Mouse (Mus musculus): ENCODE measurements around the gene Asap2.

The Asap2 gene

DNA sequence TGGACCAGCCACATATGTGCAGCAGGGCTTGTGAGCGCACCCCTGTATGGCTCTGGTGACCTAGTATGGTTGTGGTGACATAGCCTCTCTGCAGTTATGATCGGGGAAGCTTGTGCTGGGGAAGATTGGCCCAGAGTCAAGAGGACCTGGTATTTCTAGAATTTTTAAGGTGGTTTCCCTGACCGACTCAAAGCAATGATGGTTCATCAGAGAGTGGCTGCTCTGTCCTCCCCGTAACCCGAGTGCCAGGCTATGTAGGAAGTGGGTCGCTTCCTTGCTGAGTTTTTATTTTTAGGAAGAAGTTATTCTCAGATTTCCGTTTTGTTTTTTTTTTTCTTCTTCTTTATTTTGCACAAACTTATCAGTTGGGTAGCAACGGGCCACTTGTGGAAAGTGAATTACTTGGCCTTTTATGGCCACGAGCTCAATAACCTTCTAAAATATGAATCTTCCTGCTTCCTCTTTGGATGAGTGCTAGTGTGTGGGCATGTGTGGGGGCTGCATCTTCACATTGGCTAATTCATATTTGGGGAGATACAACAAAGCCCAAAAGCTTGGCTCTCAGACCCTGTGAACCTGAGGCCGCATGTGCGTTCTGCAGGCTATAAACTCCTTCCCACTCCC lies 218.0 kb downstream of the Asap2 start:
- no peak for DNase-seq (ENCODE audit: extremely low read depth, low read depth, low spot score)

DNA sequence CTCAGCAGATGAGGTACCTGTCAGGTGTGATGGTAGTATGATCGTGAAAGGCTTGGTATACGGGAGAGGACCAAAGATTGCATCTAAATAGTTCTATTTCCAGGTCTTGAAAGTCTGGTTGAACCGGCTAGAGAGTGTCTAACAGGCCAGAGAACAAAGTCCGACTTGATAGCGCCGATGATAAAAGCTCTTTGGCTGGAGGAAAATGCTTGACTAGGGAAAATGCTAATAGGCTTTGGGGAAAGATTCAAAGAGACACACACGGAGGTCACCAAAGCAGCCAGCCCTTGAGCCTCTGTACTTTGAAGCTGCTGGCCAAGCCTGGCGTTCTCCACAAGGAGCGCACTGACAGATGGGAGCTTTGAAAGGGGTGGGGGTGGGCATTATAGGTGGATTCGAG lies 219.0 kb downstream of the Asap2 start:
- no peak for DNase-seq (ENCODE audit: extremely low read depth, low read depth, low spot score)

- no peak for DNase-seq (ENCODE audit: extremely low read depth, low read depth, low spot score)
Measured at GRCm38 (mm10) chr12:21212876-21213275, 222.6 kb downstream of the Asap2 start.

- DNase-seq (ENCODE audit: extremely low read depth, low read depth, low spot score): no peak
Measured at GRCm38 (mm10) chr12:21214551-21215165, 224.4 kb downstream of the Asap2 start.

DNA sequence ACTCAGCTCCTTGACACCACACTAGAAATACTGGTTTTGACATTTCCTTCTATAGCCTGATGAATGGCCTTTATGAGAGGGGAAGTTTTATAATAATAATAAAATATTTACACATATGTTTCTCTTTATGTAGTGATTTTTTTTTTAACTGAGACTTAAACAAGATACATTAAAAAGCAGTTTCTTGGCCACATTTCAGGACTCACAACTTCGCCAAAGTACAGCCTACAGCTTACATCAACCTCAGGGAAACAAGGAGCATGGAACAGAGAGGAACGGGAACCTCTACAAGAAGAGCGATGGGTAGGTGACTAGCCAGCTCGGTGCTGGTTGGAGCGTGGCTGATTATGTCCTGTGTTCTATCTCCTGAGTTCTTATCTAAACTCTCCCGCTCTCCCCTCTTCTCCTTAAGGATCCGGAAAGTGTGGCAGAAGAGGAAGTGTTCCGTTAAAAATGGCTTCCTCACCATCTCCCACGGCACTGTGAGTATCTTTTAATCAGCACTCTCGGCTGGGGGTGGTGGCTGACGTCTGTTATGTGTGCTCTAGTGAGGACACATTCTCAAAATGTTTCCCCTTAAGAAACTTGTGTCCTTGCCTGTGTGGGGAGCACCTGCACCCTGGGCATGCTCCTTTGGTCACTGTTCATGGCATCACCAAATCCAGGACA lies 227.7 kb downstream of the Asap2 start:
- no peak for DNase-seq (ENCODE audit: extremely low read depth, low read depth, low spot score)

DNA sequence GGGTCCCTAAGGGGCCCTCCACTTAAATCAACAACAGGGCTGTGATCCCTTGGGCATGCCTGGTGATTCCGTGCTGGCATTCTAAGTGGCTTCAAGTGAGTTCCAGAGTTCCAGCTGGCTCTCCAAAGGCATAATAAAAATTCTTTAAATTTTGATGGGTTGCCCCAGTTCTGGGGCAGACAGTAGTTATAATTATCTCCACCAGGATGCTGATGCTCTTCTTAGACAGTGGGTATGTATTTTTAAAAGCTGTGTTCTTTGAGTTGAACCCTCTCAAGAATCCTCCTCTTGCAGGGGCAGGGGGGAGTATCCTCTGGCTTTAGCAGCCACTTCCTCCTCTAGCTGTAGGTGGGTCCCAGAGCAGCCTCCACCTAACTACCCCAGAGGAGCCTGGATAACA lies 230.3 kb downstream of the Asap2 start:
- DNase-seq (ENCODE audit: extremely low read depth, low read depth, low spot score): no peak

DNA sequence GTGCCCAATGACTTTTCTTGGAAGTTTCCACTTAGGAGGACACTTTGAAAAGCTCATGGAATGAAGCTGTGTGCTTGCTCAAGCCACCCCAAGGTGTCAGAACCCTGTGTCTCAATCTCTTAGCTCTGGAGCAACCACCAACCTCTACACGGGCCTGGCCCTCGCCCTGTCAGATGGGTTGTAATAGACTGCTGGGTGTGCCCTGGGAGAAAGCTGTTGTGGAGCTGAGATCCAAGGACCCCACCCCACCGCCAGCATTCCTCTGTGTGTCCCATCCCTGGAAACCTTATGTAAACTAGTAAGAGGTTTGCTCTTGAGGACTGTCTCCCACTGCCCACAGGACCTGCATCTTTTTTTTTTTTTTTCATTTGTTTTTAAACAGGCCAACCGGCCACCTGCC lies 233.7 kb downstream of the Asap2 start:
- no peak for DNase-seq (ENCODE audit: extremely low read depth, low read depth, low spot score)

DNA sequence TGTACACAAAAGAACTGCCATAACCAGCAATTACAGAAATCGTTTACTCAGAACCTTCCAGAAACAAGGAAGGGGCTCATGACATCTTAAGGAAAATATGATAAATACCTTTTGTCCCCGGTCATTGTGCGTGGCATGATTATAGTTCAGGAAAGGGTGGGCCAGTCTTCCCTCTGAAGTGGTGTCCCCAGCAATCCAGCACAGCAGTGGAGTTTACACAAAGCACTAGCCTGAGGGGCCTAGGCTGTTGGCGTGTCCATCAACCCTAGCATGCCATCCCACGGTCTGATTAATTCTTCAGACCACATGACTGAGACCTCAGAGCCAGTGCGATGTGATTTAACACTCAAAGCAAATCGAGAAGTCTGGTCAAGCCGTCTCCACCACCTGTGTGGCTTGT lies 235.1 kb downstream of the Asap2 start:
- no peak for DNase-seq (ENCODE audit: extremely low read depth, low read depth, low spot score)

DNA sequence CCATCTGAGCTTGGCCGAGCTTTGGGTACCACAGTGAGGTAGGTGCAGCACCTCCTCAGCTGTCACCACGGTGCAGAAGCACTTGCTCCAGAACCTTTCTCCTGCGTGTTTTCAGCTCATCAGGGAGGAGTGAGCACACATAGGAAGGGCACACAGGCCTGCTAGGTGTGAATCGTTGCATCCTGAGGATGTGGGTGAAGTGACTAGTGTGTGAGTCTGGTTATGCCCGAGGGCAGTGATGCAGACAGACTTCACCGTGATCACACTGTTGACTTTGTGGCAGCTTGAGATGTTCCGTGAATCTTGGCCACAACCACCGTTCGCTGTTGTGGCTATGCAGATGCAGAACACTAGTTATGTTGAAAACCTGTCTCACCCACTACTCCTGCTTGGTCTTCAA lies 236.1 kb downstream of the Asap2 start:
- DNase-seq (ENCODE audit: extremely low read depth, low read depth, low spot score): no peak

DNA sequence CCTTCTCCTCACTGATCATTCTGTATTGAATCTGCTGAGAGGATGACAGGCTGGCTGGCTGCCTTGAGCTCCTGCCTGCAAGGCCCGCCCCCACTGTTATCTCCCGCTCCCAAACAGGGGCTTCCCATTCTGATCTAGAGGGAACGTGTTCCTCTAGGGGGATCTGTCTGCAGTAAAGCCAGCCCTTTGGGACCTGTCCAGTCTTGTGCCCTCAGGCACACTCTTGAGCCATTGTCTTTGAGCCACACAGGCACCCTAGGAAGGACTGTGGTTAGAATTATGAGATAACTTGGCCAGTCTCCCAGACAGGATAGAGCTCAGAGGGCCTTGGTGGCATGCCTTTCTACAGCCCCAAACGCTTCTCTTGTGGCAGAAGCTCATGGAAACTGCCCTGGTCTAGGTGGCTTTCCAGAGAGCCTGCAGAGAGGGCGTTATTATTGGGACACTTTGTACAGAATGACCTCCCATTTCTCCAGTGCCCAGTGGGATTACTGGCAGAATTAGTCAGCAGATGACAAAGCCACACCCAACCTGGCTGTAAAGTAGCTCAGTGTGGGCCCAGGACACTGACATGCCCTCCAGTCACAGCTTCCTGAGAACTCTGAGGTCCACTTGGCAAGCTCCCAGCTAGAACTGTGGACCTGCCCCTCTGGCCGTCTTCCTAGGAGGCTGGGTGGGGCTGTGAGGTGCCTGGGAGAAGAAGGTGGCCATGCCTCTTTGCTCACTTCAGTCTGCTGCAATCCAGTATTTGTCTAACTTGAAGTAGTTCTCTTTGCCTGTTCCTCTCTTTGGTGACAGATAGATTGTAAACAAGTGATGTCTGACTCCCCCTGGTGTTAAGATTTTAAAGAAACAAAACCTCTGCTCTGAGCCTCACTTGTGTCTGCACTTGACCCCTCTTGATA lies 237.1 kb downstream of the Asap2 start:
- DNase-seq (ENCODE audit: extremely low read depth, low read depth, low spot score): peak; percentile 25

DNA sequence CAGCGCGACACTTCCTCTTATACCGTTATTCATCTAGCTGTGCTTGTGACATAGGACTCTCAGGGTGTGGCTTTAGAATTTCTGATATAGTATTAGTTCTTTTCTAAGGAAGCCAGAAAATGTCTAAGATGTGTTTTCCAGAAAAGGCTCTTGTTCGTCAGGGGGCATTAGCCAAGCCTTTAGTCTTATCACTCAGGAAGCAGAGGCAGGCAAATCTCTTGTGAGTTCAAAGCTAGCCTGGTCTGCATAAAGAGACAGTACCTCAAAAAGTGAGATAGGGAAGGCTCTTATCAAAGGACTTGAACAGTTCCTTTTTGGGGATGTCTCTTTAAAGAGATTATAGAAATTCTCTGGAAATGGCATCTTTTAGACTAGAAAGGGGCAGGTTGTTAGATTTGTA lies 238.4 kb downstream of the Asap2 start:
- DNase-seq (ENCODE audit: extremely low read depth, low read depth, low spot score): no peak

GRCm38 (mm10) chr12:21229076-21229918 lies 239.0 kb downstream of the Asap2 start:
- no peak for DNase-seq (ENCODE audit: extremely low read depth, low read depth, low spot score)

- no peak for DNase-seq (ENCODE audit: extremely low read depth, low read depth, low spot score)
Measured at GRCm38 (mm10) chr12:21233727-21234126, 243.5 kb downstream of the Asap2 start.

GRCm38 (mm10) chr12:21234560-21234959 lies 244.3 kb downstream of the Asap2 start:
- no peak for DNase-seq (ENCODE audit: extremely low read depth, low read depth, low spot score)

- DNase-seq (ENCODE audit: extremely low read depth, low read depth, low spot score): no peak
Measured at GRCm38 (mm10) chr12:21241965-21242364, 251.7 kb downstream of the Asap2 start.

DNA sequence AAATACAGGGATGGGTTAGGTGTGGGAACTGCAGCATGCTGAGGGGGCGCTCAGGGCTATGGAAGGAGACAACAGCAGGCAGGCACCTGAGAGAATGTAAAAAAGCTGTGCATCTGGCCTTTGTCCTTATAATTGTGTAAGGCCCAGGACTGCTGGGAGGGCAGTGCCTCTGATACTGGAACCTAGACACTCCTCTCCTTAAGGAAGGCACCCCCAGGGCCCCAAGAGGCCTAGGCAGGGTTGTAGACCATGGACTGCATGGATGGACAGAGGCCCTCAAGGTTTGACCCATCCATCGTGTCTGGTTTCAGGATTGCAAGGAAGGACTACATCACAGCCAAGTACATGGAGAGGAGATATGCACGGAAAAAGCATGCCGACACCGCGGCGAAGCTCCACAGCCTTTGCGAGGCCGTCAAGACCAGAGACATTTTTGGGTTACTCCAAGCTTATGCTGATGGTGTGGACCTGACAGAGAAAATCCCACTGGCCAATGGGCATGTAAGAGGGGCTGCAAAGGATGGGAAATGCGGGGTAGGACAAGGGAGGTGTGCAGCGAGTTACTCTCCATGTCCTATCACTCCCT lies 254.2 kb downstream of the Asap2 start:
- no peak for DNase-seq (ENCODE audit: extremely low read depth, low read depth, low spot score)

DNA sequence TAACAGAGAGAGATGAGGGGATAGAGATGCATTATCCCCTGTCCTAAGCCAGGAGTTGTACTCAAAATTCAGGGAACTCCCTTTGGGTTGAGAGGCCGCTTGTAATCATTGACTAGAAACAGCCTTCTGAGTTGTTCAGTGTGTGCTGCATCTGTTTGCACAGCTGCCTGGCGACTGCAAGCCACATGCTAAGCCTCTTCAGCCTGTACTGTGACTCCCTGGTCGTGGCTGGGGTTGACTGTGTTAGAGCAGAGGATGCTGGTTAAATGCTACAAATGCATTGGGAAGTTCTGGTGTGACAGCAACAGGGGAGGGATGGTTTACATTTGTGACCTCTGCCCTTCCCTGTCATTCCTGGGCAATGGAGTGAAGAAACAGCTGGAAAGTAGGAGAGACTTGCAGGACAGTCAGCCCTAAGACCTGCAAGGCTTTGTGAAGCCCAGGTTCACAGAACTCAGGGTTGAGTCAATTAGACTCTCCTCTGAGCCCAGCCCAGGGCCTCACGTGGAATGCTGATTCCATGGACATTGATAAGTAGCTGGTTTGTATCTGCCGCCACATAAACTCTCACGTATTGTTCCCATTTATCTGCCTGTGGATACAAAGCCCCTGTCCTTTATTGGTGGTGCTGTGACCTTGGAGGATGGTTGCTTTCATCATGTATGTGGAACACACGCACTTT lies 257.6 kb downstream of the Asap2 start:
- no peak for DNase-seq (ENCODE audit: extremely low read depth, low read depth, low spot score)

DNA sequence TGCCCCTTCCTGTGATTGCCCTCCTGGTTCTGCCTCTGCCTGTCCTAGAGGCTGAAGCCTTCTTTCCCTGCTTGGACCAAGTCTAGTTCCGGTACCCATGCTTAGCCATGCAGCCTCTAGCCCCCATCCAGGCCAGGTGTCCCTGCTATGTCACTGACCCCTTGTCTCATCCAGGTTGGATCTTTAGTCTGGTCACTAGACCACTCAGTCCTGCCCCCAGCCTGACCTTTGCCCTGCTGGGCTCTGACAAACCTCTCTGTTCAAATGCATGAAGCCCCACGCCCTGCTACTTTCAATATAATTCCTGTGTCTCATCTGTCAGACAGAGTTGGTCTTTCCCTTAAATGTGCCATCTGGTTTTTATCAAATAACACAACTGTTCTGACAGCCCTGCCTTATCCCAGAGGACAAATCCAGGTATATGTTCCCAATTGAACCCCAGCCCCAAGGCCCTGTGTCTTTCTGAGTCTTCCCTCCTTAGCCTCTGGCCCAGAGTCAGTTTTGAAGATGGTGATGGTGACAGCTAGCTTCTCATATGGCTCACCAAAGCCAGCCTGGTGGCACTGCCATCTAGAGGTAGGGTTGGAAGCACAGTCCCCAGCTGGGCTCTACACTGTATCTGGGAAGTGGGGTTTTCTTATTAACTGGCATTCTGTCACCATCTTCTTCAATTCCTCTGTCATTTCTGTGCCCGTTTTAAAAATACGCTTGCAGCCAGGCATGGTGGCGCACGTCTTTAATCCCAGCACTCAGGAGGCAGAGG lies 270.4 kb downstream of the Asap2 start:
- DNase-seq (ENCODE audit: extremely low read depth, low read depth, low spot score): no peak

DNA sequence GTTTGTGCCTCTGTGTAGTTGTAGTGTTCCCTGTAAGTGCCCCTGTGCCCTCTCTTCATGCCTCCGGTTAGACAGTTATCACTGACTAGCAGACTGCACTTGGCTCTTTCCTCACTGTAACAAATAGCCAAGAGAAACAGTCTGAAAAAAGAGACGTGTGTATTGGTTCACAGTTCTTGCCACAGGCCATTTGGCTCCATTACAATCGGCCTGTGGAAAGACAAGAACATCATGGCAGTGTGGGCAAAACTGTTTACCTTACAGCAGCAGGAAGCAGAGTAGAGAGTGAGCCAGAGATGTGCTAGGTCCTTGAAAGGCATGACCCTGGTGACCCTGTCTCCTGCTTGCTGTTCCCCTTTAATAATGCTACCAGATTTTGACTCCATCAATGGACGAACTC lies 271.3 kb downstream of the Asap2 start:
- peak; percentile 5 for DNase-seq (ENCODE audit: extremely low read depth, low read depth, low spot score)
